Comparison of ENCODE assay signal across 1 mouse cellular context in genomic region chr8:70073120-70073519, GRCm38 (mm10).
TF ChIP-seq lines count a peak whose summit lies in the region.

No protein-coding gene starts in this region.

TF ChIP-seq in MEL, 35 proteins besides CTCF, POLR2A, EP300 and RAD21 (continued from another document):
- TF ChIP-seq JUND (IDR thresholded peaks at IDR 0.05; ENCODE audit: low read depth, low read length) (no peak), MAZ (IDR thresholded peaks at IDR 0.05; ENCODE audit: low read depth, low read length) (no peak), MXI1 (IDR thresholded peaks at IDR 0.05; ENCODE audit: low read depth, low read length) (no peak), ZC3H11A (IDR thresholded peaks at IDR 0.05; ENCODE audit: low read depth, low read length) (no peak), POLR2AphosphoS2 (IDR thresholded peaks at IDR 0.05; ENCODE audit: low read length) (no peak), POLR2AphosphoS5 (IDR thresholded peaks at IDR 0.05; ENCODE audit: borderline replicate concordance, low read depth, low read length) (no peak), MEF2A (IDR thresholded peaks at IDR 0.05; ENCODE audit: extremely low read depth, insufficient replicate concordance, low read depth, low read length, poor library complexity, severe bottlenecking) (no peak), GATA1 (IDR thresholded peaks at IDR 0.05; ENCODE audit: low read depth, low read length) (no peak), BHLHE40 (IDR thresholded peaks at IDR 0.05; ENCODE audit: borderline replicate concordance, low read depth, low read length) (no peak), RCOR1 (IDR thresholded peaks at IDR 0.05; ENCODE audit: low read depth, low read length) (no peak), MYC (IDR thresholded peaks at IDR 0.05; ENCODE audit: low read depth, low read length) (no peak), ETS1 (IDR thresholded peaks at IDR 0.05; ENCODE audit: low read depth, low read length) (no peak)
